Mouse (Mus musculus) erythroblast, embryonic 14.5 days (primary cell): ENCODE results near the gene Exosc5. TPM values are rescaled to one million over a fixed set of nuclear protein-coding genes. Genes with fewer than 3 reads are reported as not detected.

Experiments used
- H3K27me3 ChIP-seq: 2 replicates; pipeline ENCODE4 v1.6.1; 2012; ENCODE audit warnings: inconsistent platforms; ENCODE audit not compliant: control insufficient read depth
- H3K36me3 ChIP-seq: 2 replicates; pipeline ENCODE4 v1.6.1; 2012; ENCODE audit warnings: mild to moderate bottlenecking, inconsistent platforms; ENCODE audit not compliant: control insufficient read depth
- H3K4me1 ChIP-seq: 2 replicates; pipeline ENCODE4 v1.6.1; 2012; ENCODE audit warnings: inconsistent platforms; ENCODE audit not compliant: control insufficient read depth
- H3K4me3 ChIP-seq: replicated peaks from 2 replicates; pipeline ENCODE3; 2012; ENCODE audit warnings: moderate library complexity, mild to moderate bottlenecking, inconsistent platforms
- H3K9me3 ChIP-seq: 2 replicates; pipeline ENCODE4 v1.6.1; 2012; ENCODE audit warnings: low read length, inconsistent platforms, mixed read lengths; ENCODE audit not compliant: control insufficient read depth
- GATA1 ChIP-seq: IDR thresholded peaks from 2 replicates; pipeline ENCODE4 v1.6.1; 2012; ENCODE audit warnings: low read length, inconsistent platforms, mixed read lengths
- TAL1 ChIP-seq: IDR thresholded peaks from 3 replicates; pipeline ENCODE4 v1.6.1; 2012; ENCODE audit warnings: low read length, inconsistent platforms, mixed read lengths
- polyA plus RNA-seq: library from polyadenylated mRNA; stranded (reverse); fragments of >175 nt; gene quantifications from 2 replicates; pipeline ENCODE4 v1.2.3, GENCODE M21; 2012

Exosc5 gene
- polyA plus RNA-seq, 1 experiment = 11.8 TPM

- Histone ChIP-seq H3K4me1 (peaks cover 34% of the 10 kb centered on the region), H3K27me3 (no peaks in the 10 kb centered on the region; the same call in 1 of the 2 replicates), H3K4me3 (no peak overlapping the region), H3K9me3 (no peaks in the 10 kb centered on the region), H3K36me3 (peaks cover 82% of the 10 kb centered on the region)
- TF ChIP-seq TAL1 (no peak), GATA1 (no peak)
Observed at GRCm38 (mm10) chr7:25694104-25694503, 35.1 kb downstream of the Exosc5 start.

- Histone ChIP-seq H3K36me3 (peaks cover 88% of the 10 kb centered on the region), H3K9me3 (peaks cover 21% of the 10 kb centered on the region), H3K4me3 (no peak overlapping the region), H3K4me1 (peaks cover 17% of the 10 kb centered on the region), H3K27me3 (no peaks in the 10 kb centered on the region)
- TF ChIP-seq GATA1 (no peak), TAL1 (no peak)
Observed at GRCm38 (mm10) chr7:25699851-25700250, 40.9 kb downstream of the Exosc5 start.

- peaks cover 88% of the 10 kb centered on the region for H3K36me3 ChIP-seq
- H3K4me3 ChIP-seq = no peak overlapping the region
Observed at GRCm38 (mm10) chr7:25700732-25701131, 41.8 kb downstream of the Exosc5 start.

GRCm38 (mm10) chr7:25702350-25702749 lies 43.4 kb downstream of the Exosc5 start:
- Histone ChIP-seq H3K27me3 (no peaks in the 10 kb centered on the region), H3K4me3 (no peak overlapping the region), H3K4me1 (peaks cover 22% of the 10 kb centered on the region), H3K36me3 (peaks cover 89% of the 10 kb centered on the region), H3K9me3 (peaks cover 21% of the 10 kb centered on the region)
- TF ChIP-seq TAL1 (no peak), GATA1 (no peak)

More at GRCm38 (mm10) chr7:25700732-25701131, 41.8 kb downstream of the Exosc5 start:
- no peaks in the 10 kb centered on the region for H3K27me3 ChIP-seq
- TF ChIP-seq GATA1 = no peak
- TF ChIP-seq TAL1 = no peak
- H3K9me3 ChIP-seq = peaks cover 21% of the 10 kb centered on the region
- H3K4me1 ChIP-seq = peaks cover 21% of the 10 kb centered on the region

GRCm38 (mm10) chr7:25703793-25704494 lies 45.0 kb downstream of the Exosc5 start:
- Histone ChIP-seq H3K36me3 (peaks cover 81% of the 10 kb centered on the region), H3K4me1 (peaks cover 27% of the 10 kb centered on the region), H3K9me3 (peaks cover 21% of the 10 kb centered on the region), H3K27me3 (no peaks in the 10 kb centered on the region), H3K4me3 (no peak overlapping the region)
- TF ChIP-seq GATA1 (no peak), TAL1 (no peak)

GRCm38 (mm10) chr7:25704716-25705364 lies 45.9 kb downstream of the Exosc5 start:
- H3K27me3 ChIP-seq = no peaks in the 10 kb centered on the region
- H3K9me3 ChIP-seq = peaks cover 20% of the 10 kb centered on the region
- H3K36me3 ChIP-seq = peaks cover 78% of the 10 kb centered on the region
- TF ChIP-seq GATA1 = no peak
- no peak for TF ChIP-seq TAL1
- peaks cover 29% of the 10 kb centered on the region for H3K4me1 ChIP-seq
- no peak overlapping the region for H3K4me3 ChIP-seq

GRCm38 (mm10) chr7:25705801-25706251 lies 46.9 kb downstream of the Exosc5 start:
- H3K4me1 ChIP-seq = peaks cover 34% of the 10 kb centered on the region
- H3K27me3 ChIP-seq = no peaks in the 10 kb centered on the region
- TF ChIP-seq GATA1 (no peak), TAL1 (no peak)
- no peak overlapping the region for H3K4me3 ChIP-seq
- peaks cover 75% of the 10 kb centered on the region for H3K36me3 ChIP-seq
- H3K9me3 ChIP-seq = peaks cover 17% of the 10 kb centered on the region

- Histone ChIP-seq H3K4me3 (no peak overlapping the region), H3K36me3 (peaks cover 75% of the 10 kb centered on the region), H3K27me3 (no peaks in the 10 kb centered on the region), H3K4me1 (peaks cover 36% of the 10 kb centered on the region), H3K9me3 (peaks cover 8% of the 10 kb centered on the region)
- TF ChIP-seq GATA1 (no peak), TAL1 (no peak)
Observed at GRCm38 (mm10) chr7:25706578-25707170, 47.7 kb downstream of the Exosc5 start.
